Mouse (Mus musculus): ENCODE measurements around the gene Zfp106. TPM values are rescaled to one million over a fixed set of nuclear protein-coding genes. Genes with fewer than 3 reads are reported as not detected.

Zfp106 gene
- total RNA-seq, 2 experiments from 2014 or later, result 15.9 to 43.4 TPM

DNA sequence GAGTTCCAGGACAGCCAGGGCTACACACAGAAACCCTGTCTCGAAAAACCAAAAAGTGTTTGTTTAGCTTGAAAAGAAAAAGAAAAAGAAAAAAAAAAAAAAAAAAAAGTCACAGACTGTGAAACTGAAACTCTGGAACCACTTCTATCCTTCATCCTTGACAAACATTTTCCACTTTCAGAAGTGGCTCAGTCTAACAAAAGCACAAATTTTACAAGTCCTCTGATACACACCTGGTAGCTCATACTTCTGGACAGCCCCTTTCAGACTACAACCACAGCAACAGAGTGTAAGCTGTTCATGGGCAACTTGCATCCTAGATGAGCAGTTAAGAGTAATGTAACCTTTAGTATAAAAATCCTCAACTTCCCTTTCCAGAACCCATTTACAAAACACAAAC lies 2.1 kb downstream of the Zfp106 start:
- ATAC-seq (replicated peaks; ENCODE audit: low FRiP score, poor library complexity, severe bottlenecking), result no peak

DNA sequence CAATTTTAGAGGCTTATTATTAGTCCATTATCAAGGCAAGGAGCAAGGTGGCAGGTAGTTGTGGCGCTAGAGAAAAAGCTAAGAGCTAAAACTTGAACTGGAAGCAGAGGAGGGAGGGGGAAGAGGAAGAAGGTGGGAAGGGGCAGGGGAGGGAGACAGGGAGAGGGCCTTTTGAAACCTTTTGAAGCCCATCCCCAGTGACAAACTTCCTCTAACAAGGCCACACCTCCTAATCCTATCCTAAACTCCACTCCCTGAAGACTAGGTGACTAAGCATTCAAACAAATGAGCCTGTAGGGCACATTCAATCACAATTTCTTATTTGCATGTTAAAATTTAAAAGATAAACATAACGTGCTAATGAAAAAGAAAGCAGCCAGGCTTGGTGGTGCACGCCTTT lies 4.8 kb downstream of the Zfp106 start:
- ATAC-seq (replicated peaks; ENCODE audit: low FRiP score, poor library complexity, severe bottlenecking), result no peak

DNA sequence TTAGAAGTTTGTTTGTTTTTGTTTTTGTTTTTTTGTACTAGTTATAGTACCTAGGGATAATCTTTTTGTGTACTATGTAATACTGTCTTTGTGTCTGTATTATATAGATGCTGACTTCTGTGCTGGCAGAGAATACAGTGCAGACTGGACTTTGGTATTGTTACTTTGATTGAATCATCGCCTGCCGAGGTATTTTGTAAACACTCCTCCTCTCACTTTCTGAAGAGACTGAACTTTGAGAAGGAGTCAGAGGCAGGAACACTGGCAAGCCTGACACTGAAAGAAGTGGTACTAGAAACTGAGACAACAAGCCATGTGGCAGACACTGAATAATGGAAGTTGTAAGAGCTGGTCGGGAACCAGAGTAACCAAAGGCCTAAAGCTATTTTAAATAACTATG lies 6.8 kb downstream of the Zfp106 start:
- ATAC-seq (replicated peaks; ENCODE audit: low FRiP score, poor library complexity, severe bottlenecking), result no peak

- no peak for ATAC-seq (replicated peaks; ENCODE audit: low FRiP score, poor library complexity, severe bottlenecking)
Measured at GRCm38 (mm10) chr2:120544732-120545131, 18.9 kb downstream of the Zfp106 start.

DNA sequence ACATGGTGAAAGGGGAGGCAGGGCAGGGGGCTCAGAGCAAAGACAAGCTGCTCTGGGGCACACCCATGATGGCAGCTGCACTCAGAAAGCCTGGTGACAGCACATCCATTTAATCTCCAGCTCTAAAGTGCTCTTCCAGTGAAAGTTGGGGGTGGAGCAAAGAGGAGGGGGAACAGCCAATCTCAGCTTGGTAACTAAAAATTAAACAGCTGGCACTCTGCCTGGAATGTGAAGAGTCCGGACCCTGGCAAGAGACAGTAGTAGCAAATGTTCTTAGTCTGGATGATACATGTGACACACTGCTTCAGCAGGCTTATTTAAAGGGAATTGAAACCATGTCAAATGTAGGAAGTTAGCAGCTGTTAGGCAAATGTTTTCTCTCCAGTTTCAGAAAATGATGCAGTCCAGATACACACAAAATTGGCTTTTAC lies 23.9 kb downstream of the Zfp106 start:
- ATAC-seq (replicated peaks; ENCODE audit: low FRiP score, poor library complexity, severe bottlenecking), result no peak

- no peak for ATAC-seq (replicated peaks; ENCODE audit: low FRiP score, poor library complexity, severe bottlenecking)
Measured at GRCm38 (mm10) chr2:120539333-120539732, 24.3 kb downstream of the Zfp106 start.

- ATAC-seq (replicated peaks; ENCODE audit: low FRiP score, poor library complexity, severe bottlenecking), result no peak
Measured at GRCm38 (mm10) chr2:120531223-120531622, 32.4 kb downstream of the Zfp106 start.

DNA sequence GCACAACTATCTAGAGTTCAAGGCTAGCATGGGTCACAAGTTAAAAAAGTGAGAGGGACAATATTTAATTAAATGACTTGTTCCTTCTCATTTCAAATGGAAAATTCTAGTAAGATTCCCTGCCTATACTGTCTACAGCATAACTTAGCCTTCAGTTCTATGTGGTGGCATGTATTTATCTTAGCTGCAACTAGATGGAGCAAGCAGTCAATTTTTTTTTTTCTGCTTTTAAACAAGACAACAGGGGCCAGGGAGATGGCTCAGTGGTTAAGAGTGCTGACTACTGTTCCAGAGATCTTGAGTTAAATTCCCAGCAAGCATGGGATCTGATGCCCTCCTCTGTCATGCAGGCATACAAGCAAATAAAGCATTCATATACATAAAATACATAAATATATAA lies 34.1 kb downstream of the Zfp106 start:
- no peak for ATAC-seq (replicated peaks; ENCODE audit: low FRiP score, poor library complexity, severe bottlenecking)

DNA sequence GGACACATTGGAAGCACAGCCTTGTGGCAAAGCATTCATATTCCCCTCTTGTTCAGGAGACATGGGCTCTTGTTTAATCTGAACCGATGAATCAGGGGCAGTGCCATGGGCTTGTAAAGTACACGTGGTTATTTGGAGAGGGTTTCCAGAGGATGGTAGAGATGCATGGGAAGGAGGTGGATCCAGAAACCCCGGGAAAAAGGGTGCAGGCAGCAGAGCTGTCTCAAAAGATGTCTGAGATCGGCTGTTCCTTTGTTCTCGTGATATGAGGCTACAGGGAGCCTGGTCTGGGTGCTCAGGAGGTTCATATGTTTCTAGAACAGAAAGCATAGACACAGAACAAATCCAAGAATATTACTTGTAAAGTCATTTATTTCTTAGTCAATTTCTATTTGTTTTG lies 36.9 kb downstream of the Zfp106 start:
- ATAC-seq (replicated peaks; ENCODE audit: low FRiP score, poor library complexity, severe bottlenecking), result no peak

- ATAC-seq (replicated peaks; ENCODE audit: low FRiP score, poor library complexity, severe bottlenecking), result no peak
Measured at GRCm38 (mm10) chr2:120518547-120519210, 45.0 kb downstream of the Zfp106 start.

DNA sequence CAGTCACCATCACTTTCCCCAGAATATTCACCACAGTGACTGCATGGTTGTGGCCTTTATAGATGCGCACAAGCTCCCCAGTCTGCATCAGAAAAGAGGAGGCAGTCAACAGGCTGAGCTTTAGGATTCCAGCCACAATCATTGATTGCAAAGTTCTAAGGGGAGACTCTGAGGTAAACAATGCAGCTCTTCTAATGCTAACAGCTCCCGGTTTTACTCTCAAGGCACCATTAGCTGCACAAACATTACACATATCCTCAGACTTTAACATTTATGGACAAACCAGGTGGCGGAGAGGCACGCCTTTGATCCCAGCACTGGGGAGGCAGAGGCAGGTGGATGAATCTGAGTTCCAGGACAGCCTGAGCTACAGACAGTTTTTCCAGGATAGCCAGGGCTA lies 49.5 kb downstream of the Zfp106 start:
- ATAC-seq (replicated peaks; ENCODE audit: low FRiP score, poor library complexity, severe bottlenecking), result no peak

- no peak for ATAC-seq (replicated peaks; ENCODE audit: low FRiP score, poor library complexity, severe bottlenecking)
Measured at GRCm38 (mm10) chr2:120503992-120504391, 59.7 kb downstream of the Zfp106 start.

GRCm38 (mm10) chr2:120503094-120503493 lies 60.5 kb downstream of the Zfp106 start:
- ATAC-seq (replicated peaks; ENCODE audit: low FRiP score, poor library complexity, severe bottlenecking), result no peak

DNA sequence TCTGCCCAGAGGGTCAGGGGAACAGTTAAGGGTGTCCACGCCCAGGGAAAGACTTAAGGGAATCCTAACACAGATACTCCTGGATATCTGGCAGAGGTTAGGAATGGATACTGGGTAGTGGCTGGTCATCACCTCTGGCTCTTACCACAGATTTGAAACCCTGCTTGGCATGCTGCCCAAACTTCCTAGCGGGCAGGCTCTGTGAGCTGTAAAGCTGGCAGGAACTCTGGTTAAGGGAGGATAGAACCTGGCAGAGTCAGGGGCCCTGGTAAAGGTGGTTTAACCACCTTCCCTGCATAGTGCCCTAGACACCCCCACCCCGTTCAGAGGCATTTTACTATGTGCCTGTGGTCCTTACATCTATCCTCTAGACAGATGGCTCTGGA lies 61.0 kb downstream of the Zfp106 start:
- no peak for ATAC-seq (replicated peaks; ENCODE audit: low FRiP score, poor library complexity, severe bottlenecking)

DNA sequence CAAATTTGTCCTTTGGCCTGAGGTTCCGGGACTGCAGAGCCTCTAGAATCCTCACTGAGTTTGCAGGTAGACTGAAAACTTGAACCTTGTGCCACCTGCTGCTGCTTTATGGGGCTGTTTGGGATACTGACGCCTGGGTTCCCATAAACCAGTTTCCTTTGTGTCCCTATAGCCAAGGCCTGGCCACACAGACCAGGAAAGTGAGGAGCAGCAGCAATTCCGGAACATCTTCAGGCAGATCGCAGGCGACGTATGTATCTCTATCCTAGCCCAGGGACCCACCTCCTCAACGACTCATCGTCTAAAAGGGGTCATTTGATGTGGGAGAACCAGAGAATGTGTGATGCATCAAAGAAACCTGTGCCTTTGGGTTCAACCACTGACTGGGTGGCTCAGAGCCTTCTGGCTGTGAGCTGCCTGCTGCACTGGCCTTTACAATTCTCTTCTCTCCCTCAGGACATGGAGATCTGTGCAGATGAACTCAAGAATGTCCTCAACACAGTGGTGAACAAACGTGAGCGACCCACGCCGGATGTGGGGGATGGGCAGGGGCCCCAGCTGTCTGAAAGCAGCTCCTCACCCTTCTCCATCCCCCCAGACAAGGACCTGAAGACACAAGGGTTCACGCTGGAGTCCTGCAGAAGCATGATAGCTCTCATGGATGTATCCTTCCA lies 61.6 kb downstream of the Zfp106 start:
- ATAC-seq (replicated peaks; ENCODE audit: low FRiP score, poor library complexity, severe bottlenecking), result no peak

- no peak for ATAC-seq (replicated peaks; ENCODE audit: low FRiP score, poor library complexity, severe bottlenecking)
Measured at GRCm38 (mm10) chr2:120501136-120501918, 62.3 kb downstream of the Zfp106 start.

DNA sequence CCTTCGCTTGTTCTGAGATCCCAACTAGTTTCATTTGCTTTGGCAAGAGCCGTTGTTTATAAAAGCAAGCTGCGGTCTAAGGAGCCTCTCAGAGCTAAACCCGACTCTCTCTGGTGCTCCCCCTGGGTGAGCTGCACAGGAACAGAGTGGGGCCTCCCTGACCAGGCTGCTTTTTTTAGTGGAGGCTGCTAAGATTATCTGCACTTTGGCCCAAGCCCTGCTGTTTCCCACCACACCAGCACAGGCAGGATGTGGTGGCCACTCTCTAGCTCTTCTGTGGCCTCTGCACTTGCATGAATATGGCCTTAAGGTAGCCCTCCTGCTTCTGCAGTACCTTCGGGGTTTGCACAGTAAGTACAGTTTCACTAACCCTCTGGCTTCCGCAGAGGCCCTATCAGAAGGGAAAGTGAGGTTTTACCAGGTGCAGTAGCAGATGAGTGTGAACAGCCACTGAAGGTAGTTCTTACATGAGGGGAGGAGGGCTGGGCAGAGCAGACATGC lies 63.6 kb downstream of the Zfp106 start:
- ATAC-seq (replicated peaks; ENCODE audit: low FRiP score, poor library complexity, severe bottlenecking), result no peak

DNA sequence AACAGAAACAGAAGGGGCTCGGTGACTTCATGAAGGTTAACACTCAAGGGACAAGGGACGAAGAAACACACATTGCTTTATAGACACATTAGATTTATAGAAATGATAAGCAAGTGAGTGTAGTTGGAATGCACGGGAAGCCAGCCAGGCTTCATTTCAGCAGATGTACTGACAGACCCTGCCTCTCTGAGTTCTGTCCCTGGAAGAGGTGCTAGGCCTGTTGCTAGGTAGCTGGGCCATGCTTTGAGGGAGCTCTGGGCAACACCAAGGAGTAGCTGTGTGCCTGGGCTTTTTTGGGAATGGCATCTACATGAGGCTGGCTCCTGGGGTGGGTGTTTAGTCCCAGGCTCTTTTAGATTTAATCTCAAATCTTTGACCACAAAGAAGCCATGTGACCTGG lies 67.1 kb downstream of the Zfp106 start:
- no peak for ATAC-seq (replicated peaks; ENCODE audit: low FRiP score, poor library complexity, severe bottlenecking)

GRCm38 (mm10) chr2:120493254-120493653 lies 70.4 kb downstream of the Zfp106 start:
- ATAC-seq (replicated peaks; ENCODE audit: low FRiP score, poor library complexity, severe bottlenecking), result no peak

DNA sequence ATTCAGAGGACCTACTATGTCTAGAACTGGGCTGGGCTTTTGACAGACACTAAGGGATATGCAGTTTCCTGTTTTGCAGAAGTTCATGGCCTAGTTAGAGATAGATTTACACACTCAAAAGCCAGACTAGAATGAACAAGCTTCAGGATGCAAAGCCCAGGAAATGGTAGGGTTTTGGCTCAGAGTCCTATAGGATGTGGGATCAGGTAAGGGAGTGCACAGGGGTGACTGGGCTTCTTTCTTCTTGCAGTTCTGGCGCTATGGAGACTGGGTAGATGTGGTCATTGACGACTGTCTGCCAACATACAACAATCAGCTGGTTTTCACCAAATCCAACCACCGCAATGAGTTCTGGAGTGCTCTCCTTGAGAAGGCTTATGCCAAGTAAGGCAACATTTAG lies 79.4 kb downstream of the Zfp106 start:
- no peak for ATAC-seq (replicated peaks; ENCODE audit: low FRiP score, poor library complexity, severe bottlenecking)

All from erythroid progenitor cell, adult 5-6 weeks (primary cell).